11 mouse cellular contexts compared by ENCODE assay signal in genomic region chr12:99921045-99921444, GRCm38 (mm10). TPM values are rescaled to one million over a fixed set of nuclear protein-coding genes. Genes with fewer than 3 reads are reported as not detected.
DNase-seq lines count a peak whose midpoint lies in the region; ATAC-seq and TF ChIP-seq lines count a peak whose summit lies in the region.
"Had no signal": no experiment of that assay in that cellular context is flagged by ENCODE, and none has a peak within 500 bp of the region (broad histone marks: within the 10 kb centered on the region; RNA-seq: fewer than 3 reads in every experiment).

No protein-coding gene starts in this region.

- H3K27ac ChIP-seq in intestine, postnatal 0 days (ENCODE audit: low read depth, low read length): no peak overlapping the region
- no peak overlapping the region for H3K27ac ChIP-seq in intestine, embryonic 15.5 days
- H3K27ac ChIP-seq in thymus, adult 2 months (ENCODE audit: control insufficient read depth, insufficient read depth, low read length): no peak overlapping the region
- H3K27ac ChIP-seq: limb, embryonic 10.5 days; midbrain, embryonic 10.5 days had no signal

- H3K4me3 ChIP-seq in intestine, postnatal 0 days (ENCODE audit: low read depth, low read length): no peak overlapping the region
- no peak overlapping the region for H3K4me3 ChIP-seq in intestine, embryonic 15.5 days (replicated peaks)
- no peak overlapping the region for H3K4me3 ChIP-seq in thymus, adult 2 months (ENCODE audit: control insufficient read depth, insufficient read depth, low read length)
- H3K4me3 ChIP-seq: limb, embryonic 10.5 days; midbrain, embryonic 10.5 days had no signal

- no peaks in the 10 kb centered on the region for H3K9me3 ChIP-seq in intestine, postnatal 0 days (ENCODE audit: control insufficient read depth)
- H3K9me3 ChIP-seq in intestine, embryonic 15.5 days: no peaks in the 10 kb centered on the region
- H3K9me3 ChIP-seq: limb, embryonic 10.5 days; midbrain, embryonic 10.5 days had no signal

- ATAC-seq in intestine, postnatal 0 days: no peak
- ATAC-seq in intestine, embryonic 15.5 days: no peak
- ATAC-seq in granulocyte monocyte progenitor cell, adult 5-6 weeks (replicated peaks; ENCODE audit: poor library complexity, severe bottlenecking): peak; percentile 52; the same call in 1 of the 2 replicates
- ATAC-seq: activated CD4-positive, CD25-positive, alpha-beta regulatory T cell, adult 4 months had no signal

- WGBS in intestine, postnatal 0 days: 84% methylated on average over 3 of the region's 3 CpGs
- WGBS in intestine, embryonic 15.5 days: 87% methylated on average over 3 of the region's 3 CpGs
- 92% methylated on average over 3 of the region's 3 CpGs for WGBS in thymus, adult 2 months

- H3K36me3 ChIP-seq in intestine, postnatal 0 days (ENCODE audit: control insufficient read depth, insufficient read depth): no peaks in the 10 kb centered on the region
- H3K36me3 ChIP-seq in intestine, embryonic 15.5 days: peaks cover 6% of the 10 kb centered on the region; the same call in 1 of the 2 replicates
- H3K36me3 ChIP-seq in thymus, adult 2 months (ENCODE audit: control insufficient read depth, insufficient read depth, low read length): peaks cover 7% of the 10 kb centered on the region

- TF ChIP-seq POLR2A in thymus, adult 2 months (IDR thresholded peaks at IDR 0.05; ENCODE audit: control insufficient read depth, extremely low read depth, insufficient read depth, low read length, poor library complexity): no peak

- DNase-seq in thymus, adult 2 months: peak; percentile 19
- DNase-seq in thymus, adult 18-20 months: no peak
- no peak for DNase-seq in left cerebral cortex, postnatal 25 days (ENCODE audit: low spot score in 2 of 2)
- no peak for DNase-seq in adrenal gland, adult 2 months
- DNase-seq in embryo, embryonic 11 days: no peak

- H3K9ac ChIP-seq in intestine, postnatal 0 days (ENCODE audit: low read depth, low read length): no peak overlapping the region
- no peak overlapping the region for H3K9ac ChIP-seq in intestine, embryonic 15.5 days

- H3K27me3 ChIP-seq in intestine, postnatal 0 days (replicated peaks; ENCODE audit: control insufficient read depth, insufficient read depth, low read length): no peaks in the 10 kb centered on the region
- no peaks in the 10 kb centered on the region for H3K27me3 ChIP-seq in intestine, embryonic 15.5 days (replicated peaks)
- H3K27me3 ChIP-seq in thymus, adult 2 months (ENCODE audit: control insufficient read depth, insufficient read depth, low read length): no peaks in the 10 kb centered on the region

- intact Hi-C loops in left cerebral cortex, postnatal 25 days (cut with DNase I): no loop called here

- no peaks in the 10 kb centered on the region for H3K4me1 ChIP-seq in intestine, postnatal 0 days (replicated peaks; ENCODE audit: control insufficient read depth, insufficient read depth, low read length)
- no peaks in the 10 kb centered on the region for H3K4me1 ChIP-seq in intestine, embryonic 15.5 days (replicated peaks)
- H3K4me1 ChIP-seq in thymus, adult 2 months (replicated peaks; ENCODE audit: control insufficient read depth, insufficient read depth, low read length): no peaks in the 10 kb centered on the region
- H3K4me1 ChIP-seq: limb, embryonic 10.5 days had no signal

- peak; percentile 66 for TF ChIP-seq CTCF in intestine, postnatal 0 days (IDR thresholded peaks at IDR 0.05; ENCODE audit: low read depth)
- TF ChIP-seq CTCF in thymus, adult 2 months (IDR thresholded peaks at IDR 0.05; ENCODE audit: borderline replicate concordance, control insufficient read depth, extremely low read depth, insufficient read depth, low read length, poor library complexity): no peak

- no peak overlapping the region for H3K4me2 ChIP-seq in intestine, postnatal 0 days (replicated peaks; ENCODE audit: low read depth)
- no peak overlapping the region for H3K4me2 ChIP-seq in intestine, embryonic 15.5 days (replicated peaks)

RNA-seq across cellular contexts. Expression of gene Tdp1, which starts 36.7 kb away (rescaled TPM):
- 9.1 and 9.6 TPM in 2 replicates for polyA plus RNA-seq in intestine, postnatal 0 days (2015; fragmentation: Nextera tagmentation; extraction: Ambion mirVana)
- polyA plus RNA-seq in intestine, embryonic 15.5 days (2015; fragmentation: Nextera tagmentation; extraction: Ambion mirVana): 45.1 and 47.9 TPM in 2 replicates
- polyA plus RNA-seq in thymus, adult 2 months (2012; rRNA removed): 33.9 and 39.9 TPM in 2 replicates
- total RNA-seq in granulocyte monocyte progenitor cell, adult 5-6 weeks (2014; fragmentation: Nextera tagmentation): 38.1 and 41.9 TPM in 2 replicates
- total RNA-seq in granulocyte monocyte progenitor cell, adult 5-6 weeks (2017): 19.0 and 22.6 TPM in 2 replicates
- total RNA-seq in left cerebral cortex, postnatal 25 days (2021): 10 to 100 TPM; 24.6 to 25.0 TPM
- 10 to 100 TPM; 13.1 to 16.7 TPM for total RNA-seq in adrenal gland, adult 2 months (2021)
- 4.8 and 5.1 TPM in 2 replicates for polyA plus RNA-seq in adrenal gland, adult 2 months (2012; rRNA removed)

RNA-seq across cellular contexts. Expression of gene Efcab11, which starts 36.8 kb away (rescaled TPM):
- 3.2 and 3.3 TPM in 2 replicates for polyA plus RNA-seq in intestine, postnatal 0 days (2015; fragmentation: Nextera tagmentation; extraction: Ambion mirVana)
- 10.1 and 10.2 TPM in 2 replicates for polyA plus RNA-seq in intestine, embryonic 15.5 days (2015; fragmentation: Nextera tagmentation; extraction: Ambion mirVana)
- 2.2 and 2.4 TPM in 2 replicates for polyA plus RNA-seq in thymus, adult 2 months (2012; rRNA removed)
- total RNA-seq in granulocyte monocyte progenitor cell, adult 5-6 weeks (2014; fragmentation: Nextera tagmentation): 3.5 and 5.3 TPM in 2 replicates
- 5.9 and 9.3 TPM in 2 replicates for total RNA-seq in granulocyte monocyte progenitor cell, adult 5-6 weeks (2017)
- under 1 TPM in 1 of 2 experiments, not detected in 1; 0.55 TPM for total RNA-seq in left cerebral cortex, postnatal 25 days (2021)
- 1 to 10 TPM in 1 of 2 experiments, under 1 TPM in 1; 0.86 to 1.3 TPM for total RNA-seq in adrenal gland, adult 2 months (2021)
- 0.06 and 0.17 TPM in 2 replicates for polyA plus RNA-seq in adrenal gland, adult 2 months (2012; rRNA removed)

RNA-seq across cellular contexts. Expression of gene Kcnk13, which starts 43.3 kb away (rescaled TPM):
- 0.43 and 0.47 TPM in 2 replicates for polyA plus RNA-seq in intestine, postnatal 0 days (2015; fragmentation: Nextera tagmentation; extraction: Ambion mirVana)
- polyA plus RNA-seq in intestine, embryonic 15.5 days (2015; fragmentation: Nextera tagmentation; extraction: Ambion mirVana): 0.53 and 0.72 TPM in 2 replicates
- polyA plus RNA-seq in thymus, adult 2 months (2012; rRNA removed): 0.90 and 1.1 TPM in 2 replicates
- 1.2 TPM in 2 replicates for total RNA-seq in granulocyte monocyte progenitor cell, adult 5-6 weeks (2014; fragmentation: Nextera tagmentation)
- 0.15 and 0.65 TPM in 2 replicates for total RNA-seq in granulocyte monocyte progenitor cell, adult 5-6 weeks (2017)
- 1 to 10 TPM; 5.9 to 7.2 TPM for total RNA-seq in left cerebral cortex, postnatal 25 days (2021)
- total RNA-seq in adrenal gland, adult 2 months (2021): under 1 TPM; 0.69 to 0.93 TPM
- polyA plus RNA-seq in adrenal gland, adult 2 months (2012; rRNA removed): 0.42 and 0.47 TPM in 2 replicates
- polyA plus RNA-seq: activated CD4-positive, CD25-positive, alpha-beta regulatory T cell, adult 4 months had no signal
